Mouse (Mus musculus) T-helper 17 cell (primary cell): ENCODE measurements around the gene Gm20481.
"Not testable (repeated sequence)": the region's sequence is repeated elsewhere in the genome, so short reads cannot be mapped to it uniquely, and the experiment has no call there.

Source experiments
- in situ Hi-C, 2 experiments: fragments of 300-600 bp; cut with MboI, MseI; formaldehyde crosslinking; loops; 1 replicate in 1 of 2; 2 replicates in 1 of 2; pipeline ENCODE4 v1.15.1; 2025; ENCODE audit warnings: high pct_unique_total_duplicates in 2 of 2

Gene Gm20481

DNA sequence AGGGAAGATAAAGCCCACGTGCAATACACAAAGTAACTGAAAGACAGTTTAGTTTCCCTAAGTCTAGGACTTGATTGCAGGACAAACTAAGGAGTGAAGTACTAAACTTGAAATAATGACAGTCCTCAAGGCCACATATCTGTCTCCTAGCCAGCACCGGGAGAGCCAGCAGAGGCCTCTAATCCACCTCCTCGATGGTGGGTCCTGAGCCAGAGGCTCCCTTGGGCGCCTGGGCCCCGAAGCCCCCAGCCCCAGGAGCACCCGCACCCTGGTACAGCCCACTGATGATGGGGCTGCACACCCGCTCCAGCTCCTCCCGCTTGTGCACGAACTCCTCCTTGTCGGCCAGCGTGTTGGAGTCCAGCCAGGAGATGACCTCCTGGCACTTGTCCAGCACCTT is at the start of gene Gm20481:
Gene Gm20481 (plus strand): TSS at position 91 of the 400 bp plus-strand sequence.
- in situ Hi-C loops, result not testable (repeated sequence)

DNA sequence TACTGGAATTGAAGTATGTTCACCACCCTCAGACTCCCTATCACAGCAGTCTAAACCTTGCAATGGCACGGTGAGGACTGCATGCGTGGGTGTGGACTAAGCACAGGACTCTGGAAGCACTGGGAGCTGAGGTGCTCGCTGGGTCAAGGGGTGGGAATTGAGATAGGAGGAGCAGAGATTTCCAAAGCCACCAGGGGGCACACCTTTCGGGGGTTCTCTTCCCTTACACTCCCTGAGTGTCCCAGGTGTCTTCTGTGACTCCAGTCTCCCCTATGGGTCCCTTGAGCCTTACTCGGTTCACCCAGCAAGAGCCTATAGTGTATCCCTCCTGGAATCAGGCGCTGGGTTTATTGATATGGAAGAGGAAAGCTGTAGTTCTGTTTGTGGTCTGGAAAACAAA is 46.8 kb upstream of the Gm20481 start:
- in situ Hi-C loops, result no loop called here

DNA sequence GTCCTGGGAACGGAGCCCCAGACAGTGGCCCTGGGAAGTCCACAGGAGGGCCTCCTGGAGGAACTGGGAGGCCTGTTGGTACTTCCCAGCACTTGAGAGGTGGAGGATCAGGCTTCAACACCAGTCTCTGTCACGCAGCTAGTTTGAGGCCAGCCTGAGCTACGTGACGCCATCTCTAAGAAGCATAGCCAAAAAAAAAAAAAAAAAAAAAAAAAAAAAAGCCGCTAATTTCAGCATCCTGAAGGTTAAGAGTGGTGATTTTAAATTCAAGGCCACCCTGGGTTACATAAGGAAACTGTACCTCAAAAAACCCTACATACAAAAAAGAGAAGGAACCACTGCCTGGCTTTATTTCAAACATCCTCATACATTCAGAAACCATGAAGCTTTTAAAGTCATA is 45.5 kb upstream of the Gm20481 start:
- in situ Hi-C loops, result no loop called here

DNA sequence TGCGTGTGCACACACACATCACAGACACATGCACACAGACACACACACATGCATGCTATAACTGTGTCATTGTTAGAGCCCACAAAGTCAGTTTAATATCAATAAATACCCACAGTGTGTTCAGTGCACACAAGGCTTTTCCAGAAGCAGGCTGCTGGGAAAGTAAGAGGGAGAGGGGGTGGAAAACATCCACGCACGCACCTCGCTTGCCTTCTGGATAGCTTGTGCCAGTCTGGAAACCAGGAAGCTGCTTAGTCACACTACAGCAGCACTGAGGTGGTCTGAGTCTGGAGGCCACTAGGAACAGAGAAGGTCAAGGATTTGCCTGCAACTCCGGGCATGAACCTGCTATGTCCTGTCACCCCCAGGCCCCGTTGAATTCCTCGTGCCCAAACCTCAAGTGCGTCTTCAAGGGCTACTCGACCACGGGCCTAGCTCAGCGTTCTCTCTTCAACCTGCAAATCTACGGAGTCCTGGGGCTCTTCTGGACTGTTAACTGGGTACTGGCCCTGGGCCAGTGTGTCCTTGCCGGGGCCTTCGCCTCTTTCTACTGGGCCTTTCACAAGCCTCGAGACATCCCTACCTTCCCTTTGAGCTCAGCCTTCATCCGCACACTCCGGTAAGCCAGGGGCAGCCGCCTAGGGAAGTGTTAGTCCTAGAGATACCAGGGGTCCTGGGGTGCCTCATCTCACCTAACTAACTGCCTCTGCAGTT is 42.2 kb upstream of the Gm20481 start:
- in situ Hi-C loops, result no loop called here

DNA sequence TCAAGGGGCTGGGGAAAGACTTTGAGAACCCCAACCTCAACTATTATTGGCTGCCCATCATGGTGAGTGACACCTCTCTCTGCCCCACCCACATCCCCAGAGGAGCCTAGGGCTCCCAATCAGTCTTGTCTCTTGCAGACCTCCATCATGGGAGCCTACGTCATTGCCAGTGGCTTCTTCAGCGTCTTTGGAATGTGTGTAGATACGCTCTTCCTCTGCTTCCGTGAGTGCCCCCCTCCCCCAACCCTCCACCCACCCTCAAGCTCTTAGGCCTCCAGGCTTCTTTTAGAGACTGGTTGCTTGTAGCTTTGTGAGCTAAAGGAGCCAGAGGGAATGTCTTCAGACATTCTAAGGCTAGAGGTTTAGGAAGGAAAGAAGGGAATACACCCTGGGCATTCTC is 40.9 kb upstream of the Gm20481 start:
- in situ Hi-C loops, result no loop called here

DNA sequence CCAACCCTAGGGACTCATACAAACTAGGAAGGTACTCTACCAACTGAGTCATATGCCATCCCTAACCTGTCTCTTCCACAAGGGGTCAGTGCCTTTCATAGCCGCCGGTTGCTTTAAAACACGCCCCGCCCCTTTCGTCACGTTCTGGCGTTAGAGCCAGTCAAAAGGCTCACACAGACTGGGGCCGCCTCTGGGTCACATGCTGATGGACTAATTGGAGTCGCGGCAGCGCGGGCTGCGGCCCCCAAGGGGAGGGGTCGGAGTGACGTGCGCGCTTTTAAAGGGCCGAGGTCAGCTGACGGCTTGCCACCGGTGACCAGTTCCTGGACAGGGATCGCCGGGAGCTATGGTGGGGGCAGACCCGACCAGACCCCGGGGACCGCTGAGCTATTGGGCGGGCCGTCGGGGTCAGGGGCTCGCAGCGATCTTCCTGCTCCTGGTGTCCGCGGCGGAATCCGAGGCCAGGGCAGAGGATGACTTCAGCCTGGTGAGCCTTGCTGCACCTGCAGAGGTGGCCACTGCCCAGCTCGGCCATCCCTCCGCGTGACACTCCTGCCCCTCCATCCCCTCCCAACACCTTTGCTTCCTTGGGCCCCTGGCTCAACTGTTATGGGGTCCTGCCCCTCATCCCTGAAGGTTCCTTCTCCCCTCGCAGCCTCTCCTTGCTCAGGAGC is 38.5 kb upstream of the Gm20481 start, which contains the start of gene Neu1:
Gene Neu1 (plus strand): TSS at position 193 of the 674 bp plus-strand sequence.
- in situ Hi-C loops, result loop anchor here in 1 of 2 experiments (10.0 kb wide), 1 partner anchor 1924 kb away; no protein-coding TSS in a partner anchor

DNA sequence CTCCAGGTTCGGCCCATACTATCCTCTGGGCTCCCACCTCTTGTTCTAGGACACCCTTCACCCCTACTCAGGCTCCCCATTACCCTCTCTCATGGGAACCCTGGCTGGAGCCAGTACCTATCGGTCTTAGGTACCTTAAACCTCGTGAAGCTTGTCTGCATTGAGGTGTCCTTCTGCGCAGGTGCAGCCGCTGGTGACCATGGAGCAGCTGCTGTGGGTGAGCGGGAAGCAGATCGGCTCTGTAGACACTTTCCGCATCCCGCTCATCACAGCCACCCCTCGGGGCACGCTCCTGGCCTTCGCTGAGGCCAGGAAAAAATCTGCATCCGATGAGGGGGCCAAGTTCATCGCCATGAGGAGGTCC is 38.0 kb upstream of the Gm20481 start:
- in situ Hi-C loops, result loop anchor here in 1 of 2 experiments (10.0 kb wide), 1 partner anchor 1923 kb away; no protein-coding TSS in a partner anchor

DNA sequence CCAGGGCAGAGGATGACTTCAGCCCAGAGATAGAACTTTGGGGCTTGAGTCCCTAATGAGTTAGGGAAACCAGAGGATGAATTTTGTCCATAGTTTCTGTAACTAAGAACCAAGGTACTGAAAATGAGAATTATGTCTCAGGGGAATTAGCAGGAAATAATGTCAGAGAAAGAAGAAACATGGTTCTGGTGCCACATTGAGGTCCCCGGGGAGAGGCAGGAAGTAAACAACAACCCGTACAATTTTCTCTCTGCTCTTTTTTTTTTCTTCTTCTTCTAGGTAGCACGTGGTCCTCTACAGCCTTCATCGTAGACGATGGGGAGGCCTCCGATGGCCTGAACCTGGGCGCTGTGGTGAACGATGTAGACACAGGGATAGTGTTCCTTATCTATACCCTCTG is 37.4 kb upstream of the Gm20481 start:
- in situ Hi-C loops, result loop anchor here in 1 of 2 experiments (10.0 kb wide), 1 partner anchor 1923 kb away; no protein-coding TSS in a partner anchor

DNA sequence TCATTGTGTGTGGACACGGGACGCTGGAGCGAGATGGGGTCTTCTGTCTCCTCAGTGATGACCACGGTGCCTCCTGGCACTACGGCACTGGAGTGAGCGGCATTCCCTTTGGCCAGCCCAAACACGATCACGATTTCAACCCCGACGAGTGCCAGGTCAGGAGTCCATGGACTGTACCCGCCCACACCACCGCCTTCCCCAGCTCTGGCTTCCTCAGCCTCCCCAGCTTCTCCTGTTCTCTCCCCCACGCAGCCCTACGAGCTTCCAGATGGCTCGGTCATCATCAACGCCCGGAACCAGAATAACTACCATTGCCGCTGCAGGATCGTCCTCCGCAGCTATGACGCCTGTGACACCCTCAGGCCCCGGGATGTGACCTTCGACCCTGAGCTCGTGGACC is 35.7 kb upstream of the Gm20481 start:
- in situ Hi-C loops, result loop anchor here in 1 of 2 experiments (10.0 kb wide), 1 partner anchor 1921 kb away; no protein-coding TSS in a partner anchor

DNA sequence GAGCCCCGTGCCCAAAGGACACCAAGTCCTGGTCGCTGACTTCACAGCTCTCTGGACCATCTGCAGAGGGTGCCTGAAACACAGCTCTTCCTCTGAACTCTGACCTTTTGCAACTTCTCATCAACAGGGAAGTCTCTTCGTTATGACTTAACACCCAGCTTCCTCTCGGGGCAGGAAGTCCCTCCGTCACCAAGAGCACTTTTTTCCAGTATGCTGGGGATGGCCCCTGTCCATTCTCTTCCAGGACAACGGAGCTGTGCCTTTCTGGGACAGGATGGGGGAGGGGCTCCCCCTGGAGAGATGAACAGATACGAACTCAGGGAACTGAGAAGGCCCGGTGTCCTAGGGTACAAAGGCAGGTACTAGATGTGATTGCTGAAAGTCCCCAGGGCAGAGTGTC is 34.9 kb upstream of the Gm20481 start:
- in situ Hi-C loops, result loop anchor here in 1 of 2 experiments (10.0 kb wide), 1 partner anchor 1920 kb away; no protein-coding TSS in a partner anchor

DNA sequence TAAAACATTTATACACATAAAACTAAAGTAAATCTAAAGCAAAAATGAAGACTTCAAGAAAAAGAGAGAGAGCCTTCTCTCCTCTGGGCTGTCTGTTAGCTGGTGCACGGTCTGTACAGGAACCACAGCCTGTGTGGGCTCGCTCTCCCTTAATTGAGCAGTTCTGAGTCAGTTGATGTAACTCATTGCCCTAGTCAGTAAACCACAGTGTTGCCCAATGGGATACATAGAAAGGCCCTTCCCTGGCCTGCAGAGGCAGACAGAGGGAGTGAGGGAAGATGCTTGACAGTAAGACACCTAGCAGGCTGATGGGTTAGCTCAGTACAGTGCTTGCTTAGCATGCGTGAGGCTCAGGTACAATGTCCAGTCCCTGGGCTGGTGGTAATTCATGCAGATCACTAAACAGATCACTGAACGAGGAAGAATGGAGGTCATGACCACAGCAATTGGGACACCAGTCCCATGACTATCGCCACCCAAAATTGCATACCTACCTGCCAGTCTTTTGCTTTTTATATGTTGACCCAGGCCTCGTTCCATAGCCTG is 31.7 kb upstream of the Gm20481 start:
- in situ Hi-C loops, result loop anchor here in 1 of 2 experiments (10.0 kb wide), 1 partner anchor 1917 kb away; no protein-coding TSS in a partner anchor

DNA sequence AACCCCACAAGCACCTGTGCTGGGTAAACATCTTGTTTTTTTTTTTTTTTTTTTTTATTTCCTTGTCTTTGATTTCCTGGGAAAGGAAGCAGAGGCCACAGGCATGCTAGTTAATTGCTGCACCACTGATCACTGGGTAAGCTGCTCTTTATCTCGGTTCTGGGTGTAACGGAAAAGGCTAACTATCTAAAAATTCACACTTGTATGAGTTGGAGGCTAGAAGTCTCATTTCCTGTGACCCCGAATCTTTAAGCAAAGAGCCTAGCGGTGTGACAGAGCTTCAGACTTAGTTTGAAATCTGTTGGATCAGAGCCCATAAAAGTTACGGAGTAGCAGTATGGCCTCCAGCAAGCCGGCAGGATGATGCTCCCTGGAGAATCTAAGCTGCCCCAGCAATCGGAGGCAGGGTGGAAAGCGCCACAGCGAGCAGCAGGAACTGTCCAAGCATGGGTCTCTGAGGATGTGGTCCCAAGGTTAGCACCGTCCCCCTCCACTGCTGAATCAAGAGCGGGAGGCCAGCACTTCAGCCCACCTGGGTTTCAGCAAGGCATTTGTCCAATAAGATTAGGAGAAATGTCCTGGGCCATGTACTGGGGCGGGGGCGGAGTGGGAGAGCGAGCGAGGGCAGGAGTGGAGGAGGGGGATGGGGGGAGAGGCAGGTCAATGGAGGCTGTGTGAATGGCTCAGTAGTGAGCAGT is 28.2 kb upstream of the Gm20481 start:
- in situ Hi-C loops, result no loop called here

DNA sequence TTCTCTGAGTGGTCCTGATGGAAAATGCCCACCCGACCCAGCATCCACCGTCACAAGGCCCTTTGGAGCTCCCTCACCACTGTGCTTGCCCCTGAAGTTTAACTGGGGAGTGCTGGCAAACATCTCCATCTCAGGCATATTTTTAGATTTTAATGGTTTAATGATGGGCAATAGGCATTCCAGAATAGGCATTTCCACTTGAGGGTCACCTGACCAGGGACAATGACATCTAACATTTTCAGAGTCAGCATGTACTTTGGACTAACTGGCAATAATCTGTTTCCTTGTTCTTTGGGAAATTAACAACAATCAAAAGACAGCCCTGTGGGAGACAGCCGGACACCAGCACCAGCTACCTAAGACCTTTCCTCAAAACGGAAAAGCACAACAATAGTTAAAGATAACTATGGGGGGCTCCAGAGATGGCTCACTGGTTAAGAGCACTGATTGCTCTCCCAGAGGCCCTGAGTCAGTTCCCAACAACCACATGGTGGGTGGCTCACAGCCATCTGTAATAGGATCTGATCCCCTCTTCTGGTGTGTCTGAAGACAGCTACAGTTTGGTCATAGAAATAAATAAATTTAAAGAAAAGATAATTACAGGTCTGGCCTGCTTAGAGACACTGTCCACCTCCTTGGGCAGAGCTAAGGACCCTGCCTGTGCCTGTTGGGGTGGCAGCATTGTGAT is 26.4 kb upstream of the Gm20481 start:
- in situ Hi-C loops, result no loop called here

DNA sequence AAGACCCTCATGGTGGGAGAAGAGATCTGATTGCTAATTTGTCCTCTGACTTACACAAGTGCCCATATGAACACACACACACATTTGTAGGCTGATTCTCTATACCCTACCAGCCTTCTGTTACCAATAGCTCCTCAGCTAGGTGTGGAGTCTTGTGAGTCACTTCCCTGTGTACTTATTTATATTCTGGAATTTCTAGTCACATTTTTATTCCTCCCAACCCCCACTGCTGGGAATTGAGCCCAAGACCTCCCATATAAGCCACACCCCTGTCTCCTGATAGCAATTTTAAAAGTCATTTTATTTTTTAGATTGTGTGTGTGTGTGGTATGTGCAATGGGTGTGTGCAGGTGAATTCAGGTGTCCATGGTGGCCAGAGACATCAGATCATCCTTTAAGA is 25.4 kb upstream of the Gm20481 start:
- in situ Hi-C loops, result no loop called here

DNA sequence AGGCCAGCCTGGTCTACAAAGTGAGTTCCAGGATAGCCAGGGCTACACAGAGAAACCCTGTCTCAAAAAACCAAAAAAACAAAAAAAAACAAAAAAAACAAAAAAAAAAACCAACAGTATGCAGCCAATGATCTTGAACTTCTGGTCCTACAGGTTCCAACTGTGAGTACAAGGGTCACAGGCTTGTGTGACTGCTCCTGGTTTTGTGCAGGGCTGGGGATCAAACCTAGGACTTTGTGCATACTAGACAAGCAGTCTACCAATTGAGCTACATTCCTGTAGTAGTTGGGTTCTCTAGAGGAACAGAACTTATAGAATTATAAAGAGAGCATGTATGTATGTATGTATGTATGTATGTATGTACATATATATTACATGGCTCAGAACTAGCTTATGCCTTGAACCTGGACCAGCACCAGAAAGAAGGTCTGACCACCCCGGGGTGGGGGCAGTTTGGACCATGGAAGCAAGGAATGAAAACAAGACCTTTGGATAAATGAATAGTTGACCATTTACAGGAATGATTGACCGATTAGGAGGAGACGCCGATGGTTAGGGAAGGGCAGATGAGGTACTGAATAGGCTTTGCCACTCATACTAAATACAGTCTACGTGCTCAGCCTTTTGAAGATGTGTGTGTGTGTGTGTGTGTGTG is 23.1 kb upstream of the Gm20481 start:
- in situ Hi-C loops, result loop anchor here in 1 of 2 experiments (5.0 kb wide), 1 partner anchor 36 kb away; the partner anchor contains the start of gene Lsm2

DNA sequence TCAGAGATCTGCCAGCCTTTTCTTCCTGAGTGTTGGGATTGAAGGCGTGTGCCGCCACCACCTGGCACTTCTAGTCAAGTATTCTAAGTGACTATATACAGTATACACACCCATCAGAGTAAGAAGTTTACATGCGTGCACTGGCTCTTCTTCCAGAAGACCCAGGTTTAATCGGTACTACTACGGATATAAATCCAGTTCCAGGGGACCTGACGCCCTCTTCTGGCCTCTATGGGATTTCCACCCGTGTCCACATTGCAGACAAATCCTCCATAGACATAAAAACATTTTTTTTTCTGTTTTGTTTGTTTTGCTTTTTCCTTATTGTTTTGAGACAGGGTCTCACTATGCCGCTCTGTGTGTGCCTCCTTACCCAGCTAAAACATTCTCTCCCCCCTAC is 22.1 kb upstream of the Gm20481 start:
- in situ Hi-C loops, result loop anchor here in 1 of 2 experiments (5.0 kb wide), 1 partner anchor 35 kb away; the partner anchor contains the start of gene Lsm2

DNA sequence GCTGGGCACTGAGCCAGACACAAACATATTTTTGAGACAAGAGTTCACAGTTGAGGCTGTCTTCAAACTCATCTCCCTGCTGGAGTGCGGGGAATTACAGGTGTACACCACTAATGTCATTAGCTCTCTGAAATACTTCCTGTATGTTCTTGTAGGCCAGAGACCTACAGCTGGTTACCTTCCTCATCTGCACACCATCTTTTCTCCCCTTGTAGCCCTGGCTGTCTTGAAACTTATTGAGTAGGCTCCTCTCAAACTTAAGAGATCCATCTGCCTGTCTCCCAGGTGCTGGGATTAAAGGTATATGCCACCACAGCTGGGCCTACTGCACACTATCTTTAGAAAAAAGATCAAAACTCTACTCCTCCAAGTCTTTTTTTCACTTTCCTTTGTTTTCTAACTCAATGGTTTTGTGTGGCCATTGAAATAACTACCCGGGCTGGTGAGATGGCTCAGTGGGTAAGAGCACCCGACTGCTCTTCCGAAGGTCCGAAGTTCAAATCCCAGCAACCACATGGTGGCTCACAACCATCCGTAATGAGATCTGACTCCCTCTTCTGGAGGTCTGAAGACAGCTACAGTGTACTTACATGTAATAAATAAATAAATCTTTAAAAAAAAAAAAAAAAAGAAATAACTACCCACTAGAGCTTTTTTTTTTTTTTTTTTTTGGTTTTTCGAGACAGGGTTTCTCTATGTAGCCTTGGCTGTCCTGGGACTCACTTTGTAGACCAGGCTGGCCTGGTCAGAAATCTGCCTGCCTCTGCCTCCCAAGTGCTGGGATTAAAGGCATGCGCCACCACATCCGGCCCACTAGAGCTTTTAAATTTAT is 20.8 kb upstream of the Gm20481 start:
- in situ Hi-C loops, result loop anchor here in 1 of 2 experiments (5.0 kb wide), 1 partner anchor 33 kb away; the partner anchor contains the start of gene Lsm2

DNA sequence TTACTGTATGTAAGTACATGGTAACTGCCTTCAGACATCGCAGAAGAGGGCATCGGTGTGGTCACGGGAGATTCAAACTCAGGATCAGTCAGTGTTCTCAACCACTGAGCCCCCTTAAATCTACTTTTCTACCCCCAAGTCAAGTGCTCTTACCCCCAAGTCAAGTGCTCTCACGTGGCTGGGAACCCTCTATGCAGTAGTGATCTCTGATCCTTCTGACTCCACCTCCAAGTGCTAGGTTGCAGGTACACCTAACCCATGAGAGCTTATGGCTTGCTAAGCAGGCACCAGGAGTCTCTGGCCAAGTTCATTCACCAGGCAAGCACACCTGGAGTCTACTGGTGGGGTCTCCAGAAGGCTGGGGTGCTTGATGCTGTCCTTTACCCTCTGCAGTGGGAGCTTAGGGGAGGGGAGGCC is 20.2 kb upstream of the Gm20481 start:
- in situ Hi-C loops, result loop anchor here in 1 of 2 experiments (5.0 kb wide), 1 partner anchor 33 kb away; the partner anchor contains the start of gene Lsm2
